ENCODE assay signal across 8 mouse cellular contexts in the genomic region with DNA sequence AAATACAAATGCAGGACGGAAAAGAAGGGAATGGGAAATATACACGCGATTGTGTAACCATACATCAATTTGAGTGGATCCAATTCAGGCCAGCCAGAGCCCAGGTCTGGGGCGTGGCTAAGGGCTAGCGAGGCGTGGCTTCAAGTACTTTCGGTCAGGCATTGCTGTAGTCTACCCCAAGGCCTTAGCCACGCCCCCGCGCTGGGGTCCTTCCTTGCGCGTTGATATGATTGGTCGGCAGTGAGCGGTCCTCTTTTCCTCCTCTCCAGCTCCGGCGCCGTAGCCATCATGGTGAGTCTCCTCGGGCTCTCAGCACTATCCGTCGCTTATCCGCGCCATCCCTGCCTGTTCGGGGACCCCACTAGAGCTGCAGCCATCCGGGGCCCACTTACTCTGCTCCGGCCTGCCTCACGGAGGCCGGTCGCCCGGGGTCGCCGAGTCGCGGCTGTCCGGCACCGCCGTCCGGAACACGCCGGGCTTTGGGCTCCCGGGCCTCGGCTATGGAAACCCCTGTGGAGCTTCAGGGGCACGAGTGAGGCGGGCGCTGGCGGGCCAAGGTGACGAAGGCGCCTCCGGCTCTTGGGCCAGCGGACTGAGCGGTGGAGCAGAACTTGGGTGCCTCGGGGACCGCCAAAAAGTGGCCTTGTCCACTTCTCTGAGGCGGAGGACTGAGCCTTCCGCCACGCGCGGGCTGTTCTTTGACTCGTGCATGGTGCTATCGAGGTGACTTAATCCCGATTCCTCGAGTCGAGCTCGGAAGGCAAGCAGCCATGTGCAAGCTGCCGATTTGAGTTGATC. TPM values are rescaled to one million over a fixed set of nuclear protein-coding genes. Genes with fewer than 3 reads are reported as not detected.
A peak's percentile ranks its signal among the peaks of the same experiment; 100 is the strongest.
DNase-seq lines count a peak whose midpoint lies in the region; ATAC-seq and TF ChIP-seq lines count a peak whose summit lies in the region.

No protein-coding gene starts in this region.

- peaks cover 49% of the 10 kb centered on the region for H3K36me3 ChIP-seq in E14TG2a.4 (ENCODE audit: insufficient read depth, low read length)
- H3K36me3 ChIP-seq in forebrain, embryonic 12.5 days (replicated peaks) = peaks cover 36% of the 10 kb centered on the region
- peaks cover 37% of the 10 kb centered on the region for H3K36me3 ChIP-seq in heart, postnatal 0 days (replicated peaks; ENCODE audit: control insufficient read depth, insufficient read depth, low read length)
- H3K36me3 ChIP-seq in liver, embryonic 16.5 days (ENCODE audit: control insufficient read depth, insufficient read depth) = peaks cover 33% of the 10 kb centered on the region
- peaks cover 37% of the 10 kb centered on the region for H3K36me3 ChIP-seq in neural tube, embryonic 13.5 days
- H3K36me3 ChIP-seq in testis, adult 2 months (ENCODE audit: control insufficient read depth, insufficient read depth, low read length) = peaks cover 6% of the 10 kb centered on the region

- H3K9me3 ChIP-seq in E14TG2a.4 (ENCODE audit: low read length) = no peaks in the 10 kb centered on the region
- H3K9me3 ChIP-seq in forebrain, embryonic 12.5 days = no peaks in the 10 kb centered on the region
- H3K9me3 ChIP-seq in heart, postnatal 0 days (replicated peaks; ENCODE audit: control insufficient read depth, low read length) = no peaks in the 10 kb centered on the region
- no peaks in the 10 kb centered on the region for H3K9me3 ChIP-seq in liver, embryonic 16.5 days (replicated peaks; ENCODE audit: control insufficient read depth, low read length)
- H3K9me3 ChIP-seq in neural tube, embryonic 13.5 days = no peaks in the 10 kb centered on the region

- peaks cover 55% of the 10 kb centered on the region for H3K4me1 ChIP-seq in E14TG2a.4 (replicated peaks; ENCODE audit: low read depth, low read length)
- peaks cover 45% of the 10 kb centered on the region for H3K4me1 ChIP-seq in forebrain, embryonic 12.5 days
- peaks cover 27% of the 10 kb centered on the region for H3K4me1 ChIP-seq in heart, postnatal 0 days (ENCODE audit: control insufficient read depth, insufficient read depth)
- H3K4me1 ChIP-seq in liver, embryonic 16.5 days (ENCODE audit: control insufficient read depth, low read depth, low read length) = peaks cover 36% of the 10 kb centered on the region
- H3K4me1 ChIP-seq in neural tube, embryonic 13.5 days (replicated peaks) = peaks cover 45% of the 10 kb centered on the region
- peaks cover 6% of the 10 kb centered on the region for H3K4me1 ChIP-seq in testis, adult 2 months (ENCODE audit: control insufficient read depth, insufficient read depth, low read length)

- peak; percentile 98 for TF ChIP-seq POLR2A in testis, adult 2 months (IDR thresholded peaks at IDR 0.05; ENCODE audit: control insufficient read depth, low read depth, low read length)

- H3K27ac ChIP-seq in forebrain, embryonic 12.5 days = peak overlapping the region; percentile 84
- H3K27ac ChIP-seq in heart, postnatal 0 days (ENCODE audit: low read depth) = peak overlapping the region; percentile 80
- peak overlapping the region; percentile 66 for H3K27ac ChIP-seq in liver, embryonic 16.5 days (ENCODE audit: low read length)
- peak overlapping the region; percentile 87 for H3K27ac ChIP-seq in neural tube, embryonic 13.5 days (replicated peaks)
- H3K27ac ChIP-seq in testis, adult 2 months (ENCODE audit: control insufficient read depth, insufficient read depth, low read depth, low read length) = peak overlapping the region; percentile 64

- no peaks in the 10 kb centered on the region for H3K27me3 ChIP-seq in E14TG2a.4 (ENCODE audit: insufficient read depth, low read length)
- no peaks in the 10 kb centered on the region for H3K27me3 ChIP-seq in forebrain, embryonic 12.5 days
- H3K27me3 ChIP-seq in heart, postnatal 0 days (ENCODE audit: control insufficient read depth, insufficient read depth, low read length) = no peaks in the 10 kb centered on the region
- no peaks in the 10 kb centered on the region for H3K27me3 ChIP-seq in liver, embryonic 16.5 days (ENCODE audit: control insufficient read depth, insufficient read depth, low read depth, low read length)
- H3K27me3 ChIP-seq in neural tube, embryonic 13.5 days = no peaks in the 10 kb centered on the region
- H3K27me3 ChIP-seq in testis, adult 2 months (ENCODE audit: control insufficient read depth, insufficient read depth, low read length) = no peaks in the 10 kb centered on the region

- no peak for TF ChIP-seq CTCF in E14TG2a.4 (conservative IDR thresholded peaks at IDR 0.05; ENCODE audit: low read length)
- TF ChIP-seq CTCF in heart, postnatal 0 days (IDR thresholded peaks at IDR 0.05; ENCODE audit: low read depth) = no peak
- TF ChIP-seq CTCF in testis, adult 2 months (IDR thresholded peaks at IDR 0.05; ENCODE audit: control insufficient read depth, insufficient read depth, insufficient replicate concordance, low read depth, low read length) = peak; percentile 20; the same call in 1 of the 2 replicates

- TF ChIP-seq EP300 in heart, postnatal 0 days (IDR thresholded peaks at IDR 0.05; ENCODE audit: low read depth) = no peak

- peak; percentile 94 for DNase-seq in c-Kit-positive CD71-positive TER-119-positive erythroid progenitor cells, embryonic 14.5 days (ENCODE audit: low spot score)
- peak; percentile 92 for DNase-seq in heart, postnatal 0 days (ENCODE audit: low spot score)
- DNase-seq in kidney, postnatal 4 days = peak; percentile 97 to 98

- peak overlapping the region; percentile 87 for H3K4me2 ChIP-seq in forebrain, embryonic 12.5 days
- peak overlapping the region; percentile 66 for H3K4me2 ChIP-seq in heart, postnatal 0 days (ENCODE audit: low read depth, low read length)
- H3K4me2 ChIP-seq in liver, embryonic 16.5 days (ENCODE audit: low read depth, low read length) = peak overlapping the region; percentile 82
- H3K4me2 ChIP-seq in neural tube, embryonic 13.5 days = peak overlapping the region; percentile 79

- WGBS in forebrain, embryonic 12.5 days = under 1% methylated on average over 64 of the region's 64 CpGs
- under 1% methylated on average over 64 of the region's 64 CpGs for WGBS in heart, postnatal 0 days
- under 1% methylated on average over 64 of the region's 64 CpGs for WGBS in liver, embryonic 16.5 days (ENCODE audit: insufficient replicate concordance)
- WGBS in neural tube, embryonic 13.5 days = under 1% methylated on average over 64 of the region's 64 CpGs

- peak overlapping the region; percentile 98 for H3K9ac ChIP-seq in forebrain, embryonic 12.5 days
- peak overlapping the region; percentile 65 for H3K9ac ChIP-seq in heart, postnatal 0 days (replicated peaks; ENCODE audit: low read depth, low read length)
- peak overlapping the region; percentile 90 for H3K9ac ChIP-seq in liver, embryonic 16.5 days (ENCODE audit: low read depth, low read length)
- peak overlapping the region; percentile 97 for H3K9ac ChIP-seq in neural tube, embryonic 13.5 days

- peak; percentile 94 for ATAC-seq in forebrain, embryonic 12.5 days (ENCODE audit: low FRiP score)
- ATAC-seq in heart, postnatal 0 days (ENCODE audit: insufficient read depth, low read depth) = peak; percentile 90
- ATAC-seq in liver, embryonic 16.5 days (ENCODE audit: low read depth) = peak; percentile 93
- peak; percentile 94 for ATAC-seq in neural tube, embryonic 13.5 days (ENCODE audit: low read depth)

- H3K4me3 ChIP-seq in E14TG2a.4 (replicated peaks; ENCODE audit: low read length) = peak overlapping the region; percentile 92
- peak overlapping the region; percentile 96 for H3K4me3 ChIP-seq in forebrain, embryonic 12.5 days (replicated peaks)
- H3K4me3 ChIP-seq in heart, postnatal 0 days (ENCODE audit: low read depth, low read length) = peak overlapping the region; percentile 78
- H3K4me3 ChIP-seq in liver, embryonic 16.5 days (ENCODE audit: low read depth, low read length) = peak overlapping the region; percentile 89
- peak overlapping the region; percentile 89 for H3K4me3 ChIP-seq in neural tube, embryonic 13.5 days
- peak overlapping the region; percentile 90 for H3K4me3 ChIP-seq in testis, adult 2 months (ENCODE audit: control insufficient read depth, low read depth, low read length)

RNA-seq across cellular contexts. Expression of a gene that starts 3.7 kb away (rescaled TPM):
- 998 and 1,043 TPM in 2 replicates for polyA plus RNA-seq in forebrain, embryonic 12.5 days (2016; fragmentation: Nextera tagmentation; extraction: Ambion mirVana)
- 1,343 and 1,619 TPM in 2 replicates for total RNA-seq in heart, postnatal 0 days (2014; rRNA removed; ENCODE audit: low replicate concordance)
- 690 and 717 TPM in 2 replicates for polyA plus RNA-seq in heart, postnatal 0 days (2015; fragmentation: Nextera tagmentation; extraction: Ambion mirVana)
- 374 and 426 TPM in 2 replicates for polyA plus RNA-seq in liver, embryonic 16.5 days (2015; fragmentation: Nextera tagmentation; extraction: Ambion mirVana)
- 669 and 687 TPM in 2 replicates for polyA plus RNA-seq in neural tube, embryonic 13.5 days (2015; fragmentation: Nextera tagmentation; extraction: Ambion mirVana)
- polyA plus RNA-seq in testis, adult 2 months (2012; rRNA removed) = 1,016 and 1,252 TPM in 2 replicates

RNA-seq across cellular contexts. Expression of a gene that starts 3.8 kb away (rescaled TPM):
- 19.3 and 21.3 TPM in 2 replicates for polyA plus RNA-seq in forebrain, embryonic 12.5 days (2016; fragmentation: Nextera tagmentation; extraction: Ambion mirVana)
- 6.5 and 23.1 TPM in 2 replicates for total RNA-seq in heart, postnatal 0 days (2014; rRNA removed; ENCODE audit: low replicate concordance)
- polyA plus RNA-seq in heart, postnatal 0 days (2015; fragmentation: Nextera tagmentation; extraction: Ambion mirVana) = 5.3 and 7.1 TPM in 2 replicates
- 6.5 TPM in 2 replicates for polyA plus RNA-seq in liver, embryonic 16.5 days (2015; fragmentation: Nextera tagmentation; extraction: Ambion mirVana)
- 18.3 and 22.8 TPM in 2 replicates for polyA plus RNA-seq in neural tube, embryonic 13.5 days (2015; fragmentation: Nextera tagmentation; extraction: Ambion mirVana)
- 5.9 and 6.8 TPM in 2 replicates for polyA plus RNA-seq in testis, adult 2 months (2012; rRNA removed)

Comparison
In these comparisons a context has a peak if more than half of its experiments do, and no peak if none do; other contexts are left out.
1. Peak in every context shown above with its lines: DNase-seq, ATAC-seq, H3K4me3 ChIP-seq and H3K27ac ChIP-seq.